Mouse (Mus musculus): ENCODE results near the gene Uspl1.

DNA sequence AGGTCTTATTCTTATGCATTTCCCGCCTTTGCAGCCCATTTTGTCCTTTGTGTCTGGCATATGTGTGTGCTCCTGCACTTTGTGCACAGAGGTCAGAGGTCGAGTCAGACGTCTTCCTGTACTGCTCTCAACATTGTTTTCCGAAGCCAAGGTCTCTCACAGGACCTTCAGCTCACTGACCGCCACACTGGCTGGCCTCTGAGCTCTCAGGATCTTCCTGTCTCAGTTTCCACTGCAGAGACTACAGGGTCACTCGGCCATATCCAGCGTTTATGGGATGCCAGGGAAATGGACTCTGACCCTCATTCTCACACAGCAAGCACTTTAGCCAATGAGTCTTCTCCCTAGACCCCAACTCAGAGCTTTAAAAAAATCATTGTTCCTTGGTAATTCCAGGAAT is 19.3 kb upstream of the Uspl1 start:
- TF ChIP-seq CTCF (IDR thresholded peaks at IDR 0.05; ENCODE audit: extremely low read depth, insufficient read depth, insufficient read length, insufficient replicate concordance) (no peak), POLR2A (IDR thresholded peaks at IDR 0.05; ENCODE audit: low read depth, low read length) (no peak)
